Mouse (Mus musculus) heart, adult 9 months (tissue): ENCODE results near the gene Stra6l.

Experiments used
- DNase-seq, 2 experiments: peaks; one replicate each; pipeline ENCODE4 v3.0.0; 2022; ENCODE audit warnings: low spot score in 2 of 2

The Stra6l gene

GRCm38 (mm10) chr4:45911876-45912275, 63.4 kb downstream of the Stra6l start:
- DNase-seq = no peak

- DNase-seq = no peak
Measured at GRCm38 (mm10) chr4:45917091-45917490, 68.6 kb downstream of the Stra6l start.

DNA sequence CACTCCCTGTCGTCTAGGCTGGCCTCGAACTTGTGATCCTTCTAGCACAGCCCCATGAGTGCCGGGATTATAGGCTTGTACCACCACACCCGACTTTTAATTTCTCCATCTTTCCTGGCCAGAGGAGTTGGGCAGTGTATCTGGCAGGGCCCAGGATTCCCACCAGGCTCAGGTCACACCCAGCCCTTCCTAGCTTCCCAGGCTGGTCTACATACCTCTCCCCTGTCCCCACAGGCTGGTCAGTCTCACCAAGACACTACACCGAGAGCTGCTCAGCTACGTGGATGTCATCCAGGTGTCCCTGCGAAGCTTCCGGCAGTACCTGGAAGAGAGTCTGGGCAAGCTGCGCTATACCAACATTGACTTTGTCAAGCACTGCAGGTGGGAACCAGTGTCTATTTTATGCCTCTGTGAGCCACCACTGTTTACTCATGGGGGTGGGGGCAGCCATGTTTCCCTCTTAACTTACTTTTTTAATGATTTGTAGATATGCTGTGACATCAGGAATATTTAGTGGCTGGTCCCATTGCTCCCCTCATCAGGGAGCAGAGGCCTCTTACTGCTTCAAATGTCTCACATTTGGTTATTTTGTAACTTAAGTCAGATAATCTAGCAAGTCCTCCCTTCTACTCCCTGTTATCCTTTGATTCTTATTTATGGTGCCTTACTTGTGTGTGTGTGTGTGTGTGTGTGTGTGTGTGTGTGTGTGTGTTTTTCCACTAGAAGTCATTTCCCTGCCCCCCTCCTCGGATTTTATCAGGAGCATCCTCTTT, 73.4 kb downstream of the Stra6l start:
- DNase-seq = no peak

GRCm38 (mm10) chr4:45924011-45924410, 75.5 kb downstream of the Stra6l start:
- DNase-seq = no peak

GRCm38 (mm10) chr4:45928561-45928960, 80.1 kb downstream of the Stra6l start:
- no peak for DNase-seq
